Mouse (Mus musculus): ENCODE results near the gene Apobec2.
"Not testable (repeated sequence)": the region's sequence is repeated elsewhere in the genome, so short reads cannot be mapped to it uniquely, and the experiment has no call there.

The Apobec2 gene

DNA sequence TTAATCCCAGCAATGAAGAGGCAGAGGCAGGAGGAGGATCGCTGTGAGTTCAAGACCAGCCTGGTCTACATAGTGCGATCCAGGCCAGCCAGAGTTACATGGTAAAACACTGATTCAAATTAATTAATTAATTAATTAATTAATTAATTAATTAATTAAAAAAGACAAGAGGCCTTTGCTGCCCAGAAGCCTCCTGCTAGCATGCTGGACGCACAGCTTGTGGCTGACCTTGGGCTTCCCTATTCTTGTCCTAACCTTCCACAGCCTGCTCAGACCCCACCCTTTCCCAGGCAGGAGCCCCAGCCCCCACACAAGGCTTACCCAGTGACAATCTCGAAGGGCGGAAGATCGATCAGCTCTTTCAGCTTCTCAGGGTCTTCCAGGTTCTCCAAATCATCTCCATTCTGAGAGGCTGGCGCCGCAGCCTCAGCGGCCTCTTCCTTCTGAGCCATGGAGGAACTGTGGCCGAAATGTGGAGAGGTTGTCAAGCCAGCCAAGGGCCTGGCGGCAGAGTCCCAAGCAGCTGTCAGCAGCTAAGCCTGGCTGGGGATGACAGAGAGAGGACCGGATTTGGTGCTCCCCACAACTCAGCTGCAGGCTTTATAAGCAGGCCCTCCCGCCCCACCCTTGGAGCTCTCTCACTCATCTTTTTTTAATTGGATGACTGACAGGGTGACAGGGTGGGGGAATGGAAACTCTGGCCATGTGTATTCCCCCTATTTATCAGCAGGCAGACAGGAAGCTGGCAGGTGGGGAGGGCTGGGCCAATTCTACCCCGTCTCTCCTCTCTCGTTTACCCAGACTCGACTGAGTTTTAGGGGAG, at the start of gene Apobec2:
Gene Apobec2, minus strand, starts transcription at position 773 of the 823 bp plus-strand sequence.
- DNase-seq: no peak

DNA sequence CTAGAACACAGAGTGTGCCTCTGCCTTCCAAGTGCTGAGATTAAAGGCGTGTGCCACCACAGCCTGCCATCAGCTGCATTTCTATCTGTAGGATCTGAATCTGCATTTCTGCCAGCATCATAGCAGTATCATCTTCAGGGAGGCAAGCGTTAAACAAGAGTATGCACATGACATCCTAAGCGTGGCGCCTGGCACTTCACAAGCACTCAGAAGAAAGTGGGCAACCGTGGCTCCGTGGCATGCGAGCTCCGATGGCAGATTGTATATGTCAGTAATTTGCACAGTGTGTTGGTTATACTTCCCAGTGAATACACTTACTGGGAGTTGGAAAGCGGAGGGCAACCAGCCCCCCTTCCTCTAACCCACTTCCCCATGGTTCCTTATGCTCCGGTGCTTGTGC, 47.2 kb upstream of the Apobec2 start:
- DNase-seq: no peak

DNA sequence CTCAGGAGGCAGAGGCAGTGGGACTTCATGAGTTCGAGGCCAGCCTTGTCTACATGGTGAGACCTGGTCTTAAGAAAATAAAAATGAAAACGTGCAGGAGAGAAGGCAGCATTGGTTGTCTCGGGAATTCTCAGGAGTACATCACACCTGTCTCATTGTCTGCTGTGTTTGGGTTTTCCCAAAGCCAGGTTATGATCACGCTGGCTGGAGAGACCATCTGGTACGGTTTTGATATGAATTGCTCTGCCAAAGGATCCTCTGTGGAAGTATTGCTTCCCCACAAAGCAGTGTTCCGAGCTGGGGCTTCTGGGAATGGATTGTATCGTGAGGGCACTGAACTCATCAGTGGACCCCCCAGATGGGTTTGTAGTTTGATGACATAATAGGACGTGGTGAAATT, 42.7 kb upstream of the Apobec2 start:
- DNase-seq: no peak

DNA sequence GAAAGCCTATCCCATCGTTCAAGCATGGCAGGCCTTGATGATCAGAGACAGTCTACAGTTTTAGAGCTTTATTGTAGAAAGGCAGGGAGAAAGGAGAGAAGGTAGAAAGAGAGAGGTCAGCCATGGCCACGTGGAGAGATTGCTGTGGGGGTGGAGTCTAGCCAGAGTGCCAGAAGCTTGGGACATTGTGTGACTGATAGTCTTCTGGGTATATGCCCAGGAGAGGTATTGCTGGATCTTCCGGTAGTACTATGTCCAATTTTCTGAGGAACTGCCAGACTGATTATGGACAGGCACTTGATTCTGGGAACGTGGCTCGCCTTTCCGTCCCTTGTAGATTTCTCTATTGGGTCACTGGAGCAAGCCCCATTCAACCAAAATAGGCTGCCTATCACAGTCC, 41.6 kb upstream of the Apobec2 start:
- DNase-seq: not testable (repeated sequence)

DNA sequence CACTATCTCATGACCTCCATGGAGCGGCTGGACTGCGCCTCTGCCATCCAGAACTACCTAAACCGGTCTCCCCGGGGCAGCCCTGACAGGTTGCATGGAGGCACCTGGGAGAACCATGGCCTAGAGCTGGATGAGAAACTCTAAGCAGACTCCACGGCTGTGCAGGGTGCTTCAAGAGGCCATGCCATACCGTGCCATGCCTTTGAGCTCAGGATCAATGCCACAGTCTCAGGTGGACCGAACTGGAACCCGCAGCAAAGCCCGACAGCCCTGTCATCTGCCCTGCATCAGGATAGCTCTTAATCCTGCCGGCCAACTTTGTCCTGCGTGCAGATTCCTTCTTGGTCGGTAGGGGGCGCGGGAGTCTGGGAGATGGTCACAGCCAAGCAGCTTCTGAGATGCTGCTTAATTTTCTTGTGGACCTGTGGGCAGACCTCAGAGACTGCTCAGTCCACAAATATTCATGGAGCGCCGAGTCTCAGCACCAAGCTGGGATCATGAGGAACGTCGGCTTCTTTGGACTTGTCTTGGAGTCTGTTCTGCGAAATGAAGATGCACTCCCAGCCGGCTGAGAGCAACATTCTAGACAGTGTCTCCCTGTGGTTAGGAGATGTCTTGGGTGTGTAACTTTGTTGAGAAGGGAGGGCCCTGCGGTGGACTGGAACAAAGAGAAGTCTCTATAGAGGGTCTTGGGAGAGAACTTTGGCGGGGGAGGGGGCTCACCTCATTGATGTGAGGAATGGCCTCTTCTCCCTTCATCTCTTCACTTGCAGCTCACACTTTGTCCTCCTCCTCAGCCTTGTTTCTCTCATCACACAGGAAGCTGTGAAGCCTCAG, 34.9 kb upstream of the Apobec2 start:
- peak; percentile 85 for DNase-seq

DNA sequence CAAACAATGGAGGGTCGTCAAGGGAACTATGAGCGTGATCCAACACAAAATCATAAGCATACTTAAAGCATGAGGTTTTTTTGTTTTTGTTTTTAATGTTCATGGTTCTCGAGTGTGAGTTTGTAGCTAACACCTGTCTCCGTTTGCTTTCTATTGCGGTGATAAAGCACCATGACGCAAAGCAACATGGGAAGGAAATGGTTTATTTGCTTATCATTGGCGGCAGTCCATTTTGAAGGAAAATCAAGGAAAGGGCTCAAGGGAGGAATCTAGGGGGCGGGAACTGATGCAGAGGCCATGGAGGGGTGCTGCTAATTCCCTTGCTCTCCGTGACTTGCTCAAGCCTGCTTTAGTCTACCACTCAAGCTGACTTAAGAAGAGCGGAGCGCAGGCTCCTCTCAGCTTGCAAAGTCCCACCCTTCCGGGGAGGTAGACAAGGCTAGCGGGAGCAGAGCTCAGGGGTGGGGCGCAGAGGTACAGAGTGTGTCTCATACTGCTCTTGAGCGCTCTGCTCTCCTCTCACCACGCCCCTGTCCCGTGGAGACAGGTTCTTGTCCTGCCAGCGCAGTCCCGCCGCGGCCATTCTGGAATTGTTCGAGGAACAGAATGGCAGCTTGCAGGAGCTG, 34.2 kb upstream of the Apobec2 start:
- no peak for DNase-seq

DNA sequence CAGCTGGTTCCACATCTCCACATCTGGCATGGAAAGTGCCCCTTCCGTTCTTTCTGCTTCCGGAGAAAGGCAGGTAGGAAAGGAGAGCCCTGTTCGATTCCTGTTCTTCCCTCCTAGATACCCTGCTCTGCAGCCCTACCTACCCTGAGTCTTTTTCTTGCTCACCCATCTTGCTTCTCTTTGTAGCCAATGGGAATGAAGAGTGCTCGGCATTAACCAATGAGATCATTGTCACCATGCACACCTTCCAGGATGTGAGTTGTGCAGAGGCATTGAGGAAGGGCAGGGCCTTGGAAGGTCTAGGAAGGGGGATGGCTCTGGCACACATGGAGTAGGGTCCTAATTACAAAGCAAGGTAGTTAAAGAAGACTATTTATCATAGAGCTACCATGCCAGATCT, 30.7 kb upstream of the Apobec2 start:
- no peak for DNase-seq

DNA sequence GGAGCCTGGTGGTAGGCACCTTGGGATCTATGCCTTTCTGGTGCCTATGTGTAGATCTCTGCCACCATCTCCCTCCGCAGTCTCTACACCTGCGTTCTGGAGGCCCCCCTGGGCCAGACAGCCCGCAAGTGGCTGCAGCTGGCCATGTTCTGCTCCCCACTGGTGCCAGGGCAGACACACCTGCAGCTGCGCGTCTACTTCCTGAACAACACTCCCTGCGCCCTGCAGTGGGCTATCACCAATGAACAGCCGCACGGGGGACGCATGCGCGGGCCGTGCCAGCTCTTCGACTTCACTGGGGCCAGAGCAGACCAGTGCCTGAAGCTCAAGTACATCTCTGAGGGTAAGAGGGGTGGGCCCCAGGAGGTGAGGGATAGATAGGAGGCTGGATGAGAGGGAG, 29.4 kb upstream of the Apobec2 start:
- DNase-seq: no peak

DNA sequence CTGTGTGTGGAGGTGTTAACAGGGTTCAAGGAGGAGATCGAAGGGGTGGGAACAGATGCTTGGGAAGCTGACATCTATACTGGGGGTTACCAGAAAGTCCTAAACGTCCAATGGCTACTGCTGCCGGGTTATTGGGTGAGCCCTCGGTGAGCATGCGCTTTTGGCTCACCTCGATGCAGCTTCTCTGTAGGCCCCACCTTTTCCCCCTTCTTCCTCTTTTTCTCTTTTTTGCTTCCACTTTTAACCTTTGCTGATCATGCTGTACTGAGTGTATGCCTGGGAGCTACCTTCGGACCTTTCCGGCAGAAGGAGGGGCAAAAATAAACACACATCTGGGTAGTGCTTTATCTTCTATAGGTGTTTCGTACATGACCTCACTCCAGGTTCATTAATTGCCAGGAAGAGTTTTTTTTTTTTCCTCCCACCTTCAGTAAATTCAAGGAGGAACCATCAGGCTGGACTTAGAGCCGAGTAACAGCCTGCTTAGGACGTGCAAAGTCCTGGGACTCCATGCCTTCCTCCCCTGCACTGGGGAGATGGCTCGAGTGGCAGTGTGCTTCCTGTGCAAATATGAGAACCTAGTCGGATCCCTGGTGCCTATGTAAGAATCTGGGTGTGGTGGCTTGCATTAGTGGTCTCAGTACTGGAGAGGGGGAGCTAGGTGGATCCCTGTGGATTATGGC, 25.4 kb upstream of the Apobec2 start:
- DNase-seq: no peak

DNA sequence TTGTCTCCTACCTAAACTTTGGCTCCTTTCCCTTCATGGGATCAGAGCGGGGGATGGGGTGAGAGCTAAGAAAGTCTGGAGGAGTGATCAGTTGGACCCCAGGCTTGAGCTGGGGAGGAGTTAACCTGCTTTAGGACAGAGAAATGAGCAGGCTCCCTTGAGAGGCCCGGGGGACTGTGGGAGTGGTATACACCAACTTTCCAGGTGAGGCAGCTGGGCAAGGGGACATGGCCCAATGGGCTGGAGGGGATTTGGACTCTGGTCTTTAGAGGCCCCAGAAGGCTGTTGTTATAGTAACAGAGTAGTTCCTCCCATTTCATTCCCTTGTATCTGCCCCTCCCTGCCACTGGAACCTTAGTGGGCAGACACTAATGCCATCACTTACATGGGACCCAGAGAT, 23.2 kb upstream of the Apobec2 start:
- no peak for DNase-seq

DNA sequence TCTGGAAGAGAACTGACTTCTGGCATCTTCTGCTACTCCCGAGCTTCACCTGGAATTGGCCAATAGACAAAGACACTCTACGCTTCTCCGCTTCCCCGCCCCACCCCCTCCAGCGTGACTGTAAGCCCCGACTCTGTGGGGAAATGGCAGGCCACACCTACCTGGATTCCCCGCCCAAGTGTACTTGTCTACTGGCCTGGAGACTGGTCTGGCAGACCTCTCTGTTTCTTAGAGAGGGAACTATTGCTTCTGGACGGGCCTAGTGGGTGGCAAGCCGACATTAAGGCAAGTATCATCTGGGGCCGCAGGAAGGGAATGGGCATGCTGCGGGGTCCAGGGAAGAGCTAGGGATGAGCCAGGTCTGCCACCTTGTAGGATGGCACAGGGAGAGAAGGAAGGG, 22.0 kb upstream of the Apobec2 start, which contains the start of gene Unc5cl:
Gene Unc5cl, plus strand, starts transcription at position 214 of the 400 bp plus-strand sequence.
- no peak for DNase-seq

DNA sequence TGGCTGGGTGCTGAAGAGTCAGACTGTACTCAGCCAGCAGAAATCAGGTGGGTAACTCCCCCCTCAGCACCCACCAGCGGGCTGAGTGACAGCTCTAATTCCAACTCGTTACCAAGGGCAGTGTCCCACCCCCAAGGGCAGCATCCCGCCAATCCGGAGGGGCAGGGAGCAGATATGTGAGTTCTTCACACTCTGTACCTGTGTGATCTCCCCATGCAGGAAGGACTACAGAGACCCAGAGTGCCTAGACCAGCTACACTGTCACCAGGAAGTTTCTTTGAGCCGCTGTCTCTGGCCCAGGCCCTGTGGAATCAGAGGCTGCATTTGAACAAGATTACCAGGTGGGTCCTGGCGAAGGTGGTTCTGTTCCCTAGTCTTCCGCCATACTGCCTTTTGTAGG, 21.5 kb upstream of the Apobec2 start:
- DNase-seq: no peak

DNA sequence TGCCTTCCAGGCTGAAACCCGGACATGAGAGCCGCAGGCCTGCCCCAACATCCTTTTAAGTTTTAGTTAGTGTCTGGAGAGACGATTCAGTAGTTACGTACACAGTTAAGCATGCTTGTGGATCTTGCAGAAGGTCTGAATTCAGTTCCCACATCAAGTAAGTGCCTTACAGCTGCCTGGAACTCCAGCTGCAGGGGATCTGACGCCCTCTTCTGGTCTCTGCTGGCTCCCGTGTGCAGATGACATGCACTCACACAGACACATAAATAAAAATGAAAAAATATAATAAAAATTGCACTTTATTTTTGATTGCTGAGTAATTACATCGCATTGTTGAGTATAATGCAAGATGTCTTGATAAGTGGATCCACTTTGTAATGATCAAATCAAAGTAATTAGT, 20.8 kb upstream of the Apobec2 start:
- DNase-seq: no peak

DNA sequence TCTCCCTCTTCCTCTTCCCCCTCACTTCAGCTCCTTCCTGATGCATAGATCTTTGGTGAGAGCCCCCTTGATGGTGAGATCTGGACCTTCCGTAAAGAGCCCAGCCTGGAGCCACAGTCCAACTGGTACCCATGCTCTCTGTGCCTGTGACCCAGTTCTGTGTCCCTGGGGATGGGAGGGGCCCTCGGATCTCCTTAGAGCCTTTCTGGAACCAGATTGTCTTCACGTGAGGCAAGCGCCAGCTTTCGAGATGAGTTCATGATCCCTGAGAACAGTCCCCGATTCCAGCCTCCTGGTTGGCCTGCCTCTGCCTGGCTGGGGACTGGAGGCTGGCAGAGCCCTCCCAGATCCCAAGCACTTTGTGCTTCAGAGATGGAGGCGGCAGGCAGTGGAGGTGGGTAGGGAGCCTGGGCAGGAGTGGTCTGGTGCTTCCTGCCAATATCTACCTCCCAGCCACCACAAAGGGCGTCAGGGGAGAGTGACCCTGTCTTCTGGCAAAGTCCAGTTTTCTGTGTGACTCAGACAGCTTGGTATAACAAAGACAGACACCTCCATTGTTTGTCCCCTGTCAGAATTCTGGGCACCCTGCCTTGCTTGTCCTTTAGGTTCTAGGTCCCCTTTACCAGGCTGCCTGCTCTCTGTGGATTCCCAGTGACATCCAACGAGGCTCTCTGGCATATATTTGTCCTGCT, 19.2 kb upstream of the Apobec2 start:
- no peak for DNase-seq

DNA sequence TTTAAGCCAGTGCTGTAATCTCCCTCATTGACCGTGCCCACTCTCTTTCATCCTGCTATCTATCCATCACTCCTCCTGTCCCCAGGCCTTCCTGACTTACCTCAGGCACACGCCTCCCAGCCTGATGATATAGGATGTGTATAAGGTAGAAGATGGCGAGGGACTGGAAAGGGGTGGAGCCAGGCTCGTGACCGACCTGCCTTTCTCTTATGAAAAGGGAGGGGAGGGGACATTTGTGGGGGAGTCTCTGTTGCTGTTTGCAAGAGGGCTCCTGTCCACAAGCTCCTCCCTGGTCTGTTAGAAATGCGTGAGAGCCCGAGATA, 18.6 kb upstream of the Apobec2 start, which contains the start of gene Tspo2:
Gene Tspo2, minus strand, starts transcription at position 170 of the 323 bp plus-strand sequence.
- DNase-seq: no peak

DNA sequence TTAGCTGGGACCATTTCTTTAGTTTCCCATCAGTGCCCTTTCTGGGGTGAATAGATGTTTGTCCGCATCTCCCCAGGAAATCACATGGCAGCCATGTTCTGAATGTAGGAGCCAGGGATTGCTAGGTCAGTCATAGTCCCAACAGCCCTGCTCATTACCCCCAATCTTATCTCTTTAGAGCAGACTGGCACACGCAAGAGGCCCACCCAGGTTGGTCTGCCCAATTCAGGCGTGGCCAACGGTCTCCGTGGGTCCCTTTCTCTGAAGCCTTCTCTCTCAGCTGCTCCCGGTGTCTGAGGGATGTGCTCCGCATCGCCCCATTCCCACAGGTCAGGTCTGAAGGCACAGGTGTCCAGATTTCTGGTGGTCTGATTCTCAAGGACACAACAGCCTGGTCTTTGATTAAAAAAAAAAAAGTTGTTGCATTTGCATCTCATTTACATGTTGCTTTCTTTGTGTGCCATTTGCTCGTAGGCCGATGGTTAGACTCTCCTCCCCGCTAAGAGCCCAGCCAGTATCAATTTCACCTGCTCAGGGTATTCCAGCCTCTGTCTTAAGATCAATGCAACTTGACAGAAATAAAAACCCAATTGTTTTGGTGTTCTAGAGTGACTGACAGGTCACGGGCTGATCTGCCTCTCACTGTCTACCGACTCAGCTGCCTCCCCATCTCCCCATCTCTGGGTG, 18.1 kb upstream of the Apobec2 start:
- DNase-seq: no peak

DNA sequence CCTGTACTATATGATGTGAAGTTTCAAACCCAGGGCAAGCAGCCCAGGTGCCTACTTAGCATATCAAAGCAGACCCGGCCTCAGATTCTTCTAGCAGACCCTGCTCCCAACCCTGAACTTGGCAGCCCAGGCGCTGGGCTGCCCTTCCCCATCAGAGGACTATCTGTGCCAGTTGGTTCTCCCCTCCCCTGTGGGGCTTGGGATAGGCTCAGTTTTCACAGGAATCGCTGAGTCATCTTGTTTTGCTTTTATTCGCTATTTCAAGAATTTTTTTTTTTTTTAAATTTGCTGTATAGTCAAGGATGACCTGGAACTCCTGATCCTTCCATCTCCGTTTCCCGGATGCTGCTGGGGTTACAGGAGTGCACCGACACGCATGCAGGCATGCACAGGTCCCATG, 14.9 kb upstream of the Apobec2 start:
- no peak for DNase-seq

DNA sequence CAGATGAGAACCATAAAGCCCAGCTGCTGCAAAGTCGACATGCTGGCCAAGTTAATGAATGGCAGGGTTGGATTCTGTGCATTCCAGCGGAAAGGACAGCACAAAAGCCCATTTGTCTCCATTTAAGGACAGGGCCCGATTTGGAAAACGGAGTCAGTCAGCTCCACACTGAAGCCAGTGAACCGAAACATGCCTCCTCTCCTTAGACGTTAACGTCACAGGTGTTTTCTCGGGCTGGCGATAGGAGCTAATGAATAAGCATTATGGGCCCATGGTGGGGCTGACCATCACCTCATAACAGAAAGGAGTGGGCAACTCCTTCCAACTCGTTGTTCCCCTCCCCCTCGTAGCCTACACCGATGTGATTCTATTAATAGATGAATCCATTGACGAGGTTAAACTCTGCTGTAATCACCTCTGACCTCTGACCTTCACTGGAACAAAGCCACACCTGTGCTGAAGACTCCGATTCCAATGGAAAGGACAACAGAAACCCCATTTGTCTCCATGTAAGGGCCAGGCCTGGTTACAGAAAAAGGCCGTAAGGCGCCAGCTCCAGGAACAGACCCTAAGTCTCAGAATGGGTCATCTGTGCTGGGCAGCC, 10.9 kb upstream of the Apobec2 start:
- peak; percentile 58 for DNase-seq

DNA sequence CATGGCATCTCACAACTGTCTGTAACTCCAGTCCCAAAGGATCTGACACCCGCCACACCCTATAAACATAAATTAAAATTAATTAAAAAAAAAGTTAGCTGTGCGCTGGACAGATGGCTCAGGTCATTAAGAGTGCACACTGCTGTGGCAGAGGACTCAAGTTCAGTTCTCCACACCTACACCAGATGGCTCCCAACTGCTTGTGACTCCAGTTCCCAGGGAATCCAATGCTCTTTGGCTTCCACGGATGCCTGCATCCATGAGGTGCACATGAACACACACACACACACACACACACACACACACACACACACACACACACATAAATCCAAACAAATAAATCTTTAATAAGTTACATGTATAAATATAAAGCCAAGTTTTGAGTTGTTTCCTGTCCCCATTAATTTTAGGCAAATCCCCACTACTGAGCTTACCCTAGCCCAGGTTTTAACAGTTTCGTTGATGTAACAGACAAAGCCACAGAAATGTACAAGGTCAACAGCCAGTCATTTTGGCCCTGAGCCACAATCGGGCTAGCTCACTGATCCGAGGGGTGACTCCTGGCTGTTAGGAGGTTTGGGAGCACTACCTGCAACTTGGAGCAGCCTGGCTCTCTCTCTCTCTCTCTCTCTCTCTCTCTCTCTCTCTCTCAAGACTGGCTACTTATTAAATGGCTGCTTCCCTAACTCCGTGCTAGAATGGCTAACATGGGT, 10.2 kb upstream of the Apobec2 start:
- peak; percentile 51 for DNase-seq

DNA sequence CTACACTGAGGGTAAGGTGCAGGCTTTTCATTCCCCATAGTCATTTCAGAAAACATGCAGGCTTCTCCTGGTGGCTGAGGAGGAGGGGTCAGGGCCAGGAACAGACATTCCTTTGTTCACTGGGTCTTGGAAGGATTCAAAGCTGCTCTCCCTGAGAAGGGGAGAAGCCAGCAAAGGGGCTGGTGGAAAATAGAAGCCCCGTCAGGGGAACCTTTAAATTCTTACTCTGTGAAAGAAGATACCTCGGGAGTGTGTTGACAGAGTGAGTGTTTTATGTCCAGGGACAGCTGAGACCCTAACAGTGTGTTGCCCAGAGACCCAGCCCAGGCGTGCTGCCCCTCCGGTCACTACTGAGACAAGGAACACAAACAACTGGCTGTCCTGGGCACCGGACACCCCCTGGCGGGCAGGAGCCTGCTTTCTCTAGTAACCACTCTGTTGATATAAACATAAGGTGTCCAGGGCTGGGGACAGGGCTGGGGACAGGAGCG, 4.7 kb upstream of the Apobec2 start:
- no peak for DNase-seq

Measured in kidney, postnatal 14 days (tissue).